Mouse (Mus musculus): Measurements from ENCODE around the gene Ppp1r16b.

- TF ChIP-seq CTCF (IDR thresholded peaks at IDR 0.05), result no peak
- TF ChIP-seq EP300 (IDR thresholded peaks at IDR 0.05), result no peak
These were observed 3.3 kb downstream of the Ppp1r16b start for GRCm38 (mm10) chr2:158668433-158669010.
